Mouse (Mus musculus) G1E (cell line): ENCODE measurements around the gene Pdzd2.

Experiments used
- CTCF ChIP-seq: IDR thresholded peaks from 2 replicates; pipeline ENCODE4 v1.5.1; 2012; ENCODE audit warnings: low read depth, low read length, inconsistent platforms, mixed read lengths
- GATA2 ChIP-seq: IDR thresholded peaks from 2 replicates; pipeline ENCODE4 v1.6.1; 2012; ENCODE audit warnings: low read depth, low read length, inconsistent platforms, borderline replicate concordance
- POLR2AphosphoS5 ChIP-seq: IDR thresholded peaks from 2 replicates; pipeline ENCODE4 v1.6.1; 2012; ENCODE audit warnings: low read depth, low read length, inconsistent platforms; ENCODE audit not compliant: insufficient replicate concordance
- TAL1 ChIP-seq: conservative IDR thresholded peaks from 2 replicates; pipeline ENCODE4 v1.6.1; 2012; ENCODE audit warnings: low read depth, low read length, inconsistent platforms, mixed read lengths

DNA sequence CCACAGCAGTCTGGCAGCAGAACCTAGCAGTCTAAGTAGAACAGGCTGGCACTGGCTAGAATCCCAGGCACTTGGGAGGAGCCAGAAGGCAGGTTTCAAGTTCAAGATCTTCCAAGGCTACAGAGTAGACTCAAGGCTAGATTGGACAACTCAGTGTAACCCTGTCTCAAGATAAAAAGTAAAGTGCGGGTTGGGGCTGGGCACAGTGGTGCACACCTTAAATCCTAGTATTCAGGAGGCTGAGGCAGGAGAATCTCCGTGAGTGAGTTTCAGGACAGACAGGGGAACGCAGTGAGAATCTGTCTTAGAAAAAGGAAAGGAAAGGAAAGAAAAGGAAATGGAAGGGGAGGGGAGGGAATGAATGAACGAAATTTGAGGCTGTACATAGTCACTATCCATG is 207.2 kb downstream of the Pdzd2 start:
- no peak for TF ChIP-seq CTCF
- no peak for TF ChIP-seq POLR2AphosphoS5
- no peak for TF ChIP-seq GATA2
- TF ChIP-seq TAL1, result no peak
